Mouse (Mus musculus) monocyte, adult 5-6 weeks (primary cell): ENCODE results near the gene BC051665. TPM values are rescaled to one million over a fixed set of nuclear protein-coding genes. Genes with fewer than 3 reads are reported as not detected.

ENCODE experiments used
- ATAC-seq: fragments of 153-309, 156-312 bp; replicated peaks from 2 replicates; pipeline ENCODE4 v1.8.0; 2017; ENCODE audit warnings: mild to moderate bottlenecking; ENCODE audit not compliant: low TSS enrichment, insufficient number of reproducible peaks, severe bottlenecking, poor library complexity, low FRiP score
- total RNA-seq: library from RNA; stranded (forward); fragments of 200-1000, 200-491, 200-594 nt; gene quantifications from 3 replicates; pipeline ENCODE4 v1.2.3, GENCODE M21; 2017

Gene BC051665
- total RNA-seq, 1 experiment from 2014 or later = not detected

DNA sequence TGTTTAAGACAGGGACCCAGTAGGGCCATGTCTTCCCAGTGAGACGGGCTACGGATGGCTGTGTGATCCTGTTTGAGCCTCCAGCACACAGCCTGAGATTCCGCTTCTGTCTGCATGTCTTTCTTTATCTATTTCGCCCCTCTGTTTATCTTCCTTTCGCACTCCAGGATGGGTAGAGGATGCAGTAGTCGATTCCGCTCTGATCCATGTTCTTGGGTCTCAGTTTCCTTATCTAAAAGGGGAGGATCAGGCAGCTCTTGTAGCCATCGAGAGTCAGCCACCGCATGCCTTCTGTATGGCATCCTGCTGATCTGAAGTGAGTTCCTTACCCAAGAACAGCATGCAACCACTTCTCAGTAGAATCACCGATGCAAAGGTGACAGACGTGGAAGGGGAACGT is 40.8 kb downstream of the BC051665 start:
- no peak for ATAC-seq

DNA sequence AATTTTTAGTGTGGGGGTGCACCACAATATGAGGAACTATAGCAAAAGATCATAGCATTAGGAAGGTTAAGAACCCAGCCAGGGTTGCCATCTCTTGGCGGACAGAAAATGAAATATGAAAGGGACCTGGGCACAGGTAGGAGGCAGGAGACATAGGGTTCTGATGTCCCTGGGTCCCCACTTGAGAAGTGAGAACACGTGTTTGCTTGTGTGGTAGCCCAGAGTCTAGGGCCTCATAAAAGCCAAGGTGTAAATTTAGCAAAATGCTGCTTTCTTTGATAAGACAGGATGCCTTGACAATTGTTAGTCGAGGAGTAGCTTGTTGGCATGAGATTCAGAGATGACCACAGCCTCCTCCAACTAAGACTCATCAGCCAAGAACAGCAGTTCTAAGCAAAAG is 41.4 kb downstream of the BC051665 start:
- no peak for ATAC-seq

DNA sequence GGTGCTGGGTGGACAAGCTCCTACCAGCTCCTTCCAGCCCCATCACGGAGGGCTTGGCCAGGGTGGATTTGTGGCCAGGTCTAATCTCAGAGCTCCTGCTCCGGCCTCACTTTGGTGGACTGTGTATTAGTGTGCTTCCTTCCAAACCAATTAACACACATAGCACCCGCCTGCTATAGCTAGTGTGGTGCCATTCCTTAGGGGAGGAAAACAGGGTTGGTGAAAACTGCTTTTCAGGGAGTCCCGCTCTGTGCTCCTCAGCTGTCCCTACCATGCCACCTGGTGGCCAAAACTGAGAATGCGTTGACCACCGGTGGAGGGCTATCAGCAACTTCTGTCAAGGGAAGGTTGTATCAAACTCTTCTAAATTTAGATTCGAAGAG is 42.1 kb downstream of the BC051665 start:
- ATAC-seq = peak; percentile 42; the same call in 1 of the 2 replicates

DNA sequence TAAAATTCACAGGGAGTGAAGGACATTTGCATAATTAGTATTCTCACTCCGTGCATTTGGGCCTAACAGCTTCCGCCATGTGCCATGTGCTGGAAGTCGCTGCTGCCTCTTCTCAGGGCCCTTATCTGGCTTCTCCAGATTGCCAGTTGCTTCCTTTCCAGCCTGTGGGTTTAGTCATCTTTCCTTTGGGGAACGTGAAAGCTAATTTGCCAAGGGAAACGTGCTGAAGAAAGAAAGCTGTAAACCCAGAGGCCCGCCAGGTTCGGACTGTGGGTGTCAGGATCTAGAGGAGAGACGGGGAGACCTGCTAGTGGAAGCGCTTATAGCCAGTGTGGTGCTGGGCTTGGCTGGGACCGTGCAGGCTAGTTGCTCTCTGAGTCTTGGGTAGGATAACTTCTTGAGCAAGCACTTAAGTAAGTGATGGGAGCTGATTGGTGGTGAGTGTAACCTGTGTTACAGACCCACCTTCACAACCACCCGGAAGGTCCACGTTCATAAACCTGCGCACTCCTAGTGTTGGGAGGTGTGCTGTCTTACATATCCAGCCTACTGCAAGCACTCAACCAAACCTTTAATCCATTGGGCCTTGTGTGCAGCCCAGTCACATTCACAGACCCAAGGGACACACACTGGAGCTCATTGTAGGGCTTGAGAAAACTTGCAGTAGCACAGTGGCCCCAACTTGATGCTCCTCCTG is 42.6 kb downstream of the BC051665 start:
- no peak for ATAC-seq

DNA sequence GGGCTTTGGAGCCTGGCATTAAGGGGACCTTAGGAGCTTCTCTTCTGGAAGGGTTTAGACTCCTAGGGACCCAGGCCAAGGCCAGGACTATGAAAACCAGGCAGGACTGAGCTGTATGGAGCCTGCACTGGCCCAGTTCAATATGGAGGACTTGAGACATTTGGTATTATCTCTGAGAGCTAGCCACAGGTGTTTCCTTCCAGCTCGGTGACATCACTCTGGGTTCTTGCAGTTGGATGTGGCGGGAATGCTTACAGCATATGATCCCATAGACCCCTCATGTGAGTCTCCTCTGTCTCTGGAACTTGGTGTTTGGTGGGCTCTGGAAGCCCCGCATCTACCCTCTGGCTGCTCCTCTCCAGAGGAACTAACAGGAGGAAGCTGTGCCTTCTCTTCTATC is 43.6 kb downstream of the BC051665 start:
- no peak for ATAC-seq

DNA sequence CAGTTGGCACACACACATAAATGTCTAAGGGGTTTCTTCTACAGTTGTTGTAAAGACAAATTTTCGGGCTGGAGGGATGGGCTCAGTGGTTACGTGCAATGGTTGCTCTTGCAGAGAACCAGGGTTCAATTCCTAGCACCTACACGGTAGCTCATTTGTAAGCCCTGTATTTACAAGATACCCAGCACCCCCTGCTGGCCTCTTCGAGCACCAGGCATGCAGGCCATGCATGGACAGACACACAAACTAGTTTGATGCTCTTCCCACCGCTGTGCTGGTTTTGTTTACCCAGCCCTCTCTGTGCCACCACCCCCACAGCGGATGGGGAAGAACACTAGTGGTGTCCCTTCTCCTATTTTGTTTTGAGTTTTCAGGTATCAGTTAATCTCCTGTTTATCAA is 45.9 kb downstream of the BC051665 start:
- no peak for ATAC-seq

DNA sequence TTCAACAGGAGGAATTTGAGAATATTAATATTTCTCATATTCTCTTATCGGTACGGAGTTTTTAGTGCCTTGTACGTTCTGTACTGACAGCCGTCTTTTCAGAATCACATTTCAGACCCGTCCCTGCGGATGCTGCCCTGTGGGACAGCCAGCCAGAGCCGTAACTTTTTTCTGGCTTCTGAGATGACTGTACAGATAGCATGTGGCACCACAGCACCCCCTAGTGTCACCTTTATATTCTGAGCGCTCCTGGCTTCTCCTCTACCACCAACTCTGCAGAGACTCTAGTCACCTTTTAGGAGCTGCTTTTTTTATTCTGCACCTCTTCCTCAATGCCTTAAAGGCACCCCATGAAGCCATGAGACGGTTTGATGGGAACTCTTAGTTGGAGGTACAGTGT is 47.7 kb downstream of the BC051665 start:
- ATAC-seq = peak; percentile 64

DNA sequence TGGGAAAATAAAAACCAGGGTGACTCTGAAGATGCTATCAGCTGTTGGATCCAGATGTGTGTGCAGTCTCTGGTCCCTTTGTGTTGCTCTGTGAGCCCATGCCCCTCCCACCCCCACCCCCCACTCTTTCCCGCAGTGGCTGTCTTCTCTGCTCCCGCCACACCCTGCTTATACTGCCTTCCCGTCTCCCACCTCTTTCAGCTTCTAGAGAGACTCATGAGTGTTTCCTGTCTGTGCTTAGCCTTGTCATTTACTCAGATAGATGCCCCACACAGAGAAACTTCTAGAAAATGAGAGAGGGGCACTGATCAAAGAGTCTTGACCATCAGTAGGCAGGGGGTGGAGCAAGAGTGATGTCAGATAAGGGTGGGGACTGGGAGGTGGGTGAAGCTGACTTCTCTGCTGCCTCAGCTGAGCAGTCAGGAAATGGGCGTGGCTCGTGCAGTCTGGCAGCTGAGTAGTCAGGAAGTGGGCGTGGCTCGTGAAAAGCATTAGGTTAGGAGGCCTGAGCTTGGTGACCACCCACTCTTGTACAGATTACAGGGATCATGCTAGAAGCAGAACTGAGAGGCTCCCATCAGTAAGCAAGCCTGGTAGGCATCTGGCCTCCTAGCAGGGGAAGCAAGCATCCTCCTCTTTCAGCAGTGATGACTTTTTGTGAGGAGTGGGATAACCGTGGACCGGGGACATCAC is 48.4 kb downstream of the BC051665 start:
- peak; percentile 91 for ATAC-seq

DNA sequence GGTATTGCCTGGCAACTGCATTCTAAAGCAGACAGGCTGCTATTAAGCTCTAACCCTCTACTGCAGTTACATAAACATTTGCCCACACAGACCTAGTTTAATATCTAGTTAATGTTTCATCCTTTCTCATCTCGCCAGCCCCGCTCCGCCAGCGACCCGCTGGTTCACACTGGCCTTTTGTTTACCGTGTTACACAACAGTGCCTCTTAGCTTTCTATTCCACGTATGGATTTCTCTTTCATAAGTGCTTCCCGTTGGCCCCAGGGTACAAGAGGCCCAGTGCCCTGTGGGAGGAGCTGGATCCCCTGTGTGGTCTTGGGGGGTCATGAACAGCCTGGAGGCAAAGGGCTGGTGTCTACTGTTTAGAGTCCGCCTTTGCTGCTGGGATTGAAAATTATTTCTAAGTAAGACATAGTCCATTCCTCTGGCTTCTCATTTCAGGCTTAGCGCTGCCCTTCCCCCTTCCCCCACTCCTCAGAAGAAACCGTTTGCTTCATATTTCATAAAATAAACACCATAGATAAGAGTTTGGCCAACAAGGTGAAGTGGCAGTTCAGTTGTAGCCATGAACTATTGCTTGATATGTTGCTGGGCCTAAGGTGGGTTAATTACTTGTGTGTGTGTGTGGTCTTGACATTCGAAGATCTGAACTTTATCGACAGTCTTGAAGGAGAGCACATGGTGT is 49.6 kb downstream of the BC051665 start:
- ATAC-seq = no peak

DNA sequence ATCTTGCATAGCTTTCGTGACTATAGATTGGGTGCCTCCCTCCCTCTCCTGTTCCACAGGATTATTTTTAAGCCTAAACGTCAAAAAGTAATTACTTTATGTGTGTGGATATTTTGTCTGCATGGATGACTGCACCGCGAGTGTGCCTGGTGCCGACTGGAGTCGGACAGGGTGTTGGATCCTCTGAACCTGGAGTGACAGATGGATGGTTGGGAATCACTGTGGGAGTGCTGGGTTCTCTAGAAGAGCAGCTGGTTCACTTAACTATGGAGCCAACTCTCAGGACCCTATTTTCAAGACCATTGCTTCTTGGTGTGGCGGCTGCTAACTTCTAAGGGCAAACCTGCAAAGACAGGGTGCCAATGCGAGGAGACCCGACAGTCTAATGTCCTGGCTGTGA is 50.9 kb downstream of the BC051665 start:
- ATAC-seq = no peak

Other genes starting within 250 kb of the BC051665 start
- gene Dapk1, start 184.4 kb downstream of the BC051665 start, total RNA-seq = 3.8 to 4.5 TPM (median 4.5 TPM) in 3 replicates
- not detected in 3 replicates for gene Ctsll3, start 16.5 kb upstream of the BC051665 start, total RNA-seq
- gene 4930486L24Rik, start 78.1 kb upstream of the BC051665 start, total RNA-seq = 2.1 TPM in 1 of 3 replicates, not detected in the others
- 4.3 to 25.3 TPM (median 13.1 TPM) in 3 replicates for gene Gm49392, start 110.5 kb upstream of the BC051665 start, total RNA-seq
- gene Ctla2b, start 111.1 kb upstream of the BC051665 start, total RNA-seq = 49.2 to 249 TPM (median 61.2 TPM) in 3 replicates
- not detected in 3 replicates for gene Tpbpb, start 118.5 kb upstream of the BC051665 start, total RNA-seq
- gene Gm49393, start 149.2 kb upstream of the BC051665 start, total RNA-seq = not detected in 3 replicates
- gene Gm49391, start 150.2 kb upstream of the BC051665 start, total RNA-seq = 15.1 to 325 TPM (median 39.5 TPM) in 3 replicates
- 225 to 1,243 TPM (median 270 TPM) in 3 replicates for gene Ctla2a, start 150.3 kb upstream of the BC051665 start, total RNA-seq
- not detected in 3 replicates for gene Tpbpa, start 155.6 kb upstream of the BC051665 start, total RNA-seq
- not detected in 3 replicates for gene Ctsj, start 219.6 kb upstream of the BC051665 start, total RNA-seq